Mouse (Mus musculus): ENCODE data around the gene Clec4g. TPM values are rescaled to one million over a fixed set of nuclear protein-coding genes. Genes with fewer than 3 reads are reported as not detected.

The Clec4g gene
- polyA plus RNA-seq, 1 experiment from 2014 or later: 0.88 TPM

GRCm38 (mm10) chr8:3676131-3676992 is 44.1 kb downstream of the Clec4g start, which contains the start of gene Trappc5:
TSS of gene Trappc5 (plus strand) at chr8:3676299.
- peak within 1 kb of the TSS; percentile 85 for H3K4me3 ChIP-seq (ENCODE audit: low read depth, low read length)
- no peaks in the 10 kb centered on the region for H3K9me3 ChIP-seq (ENCODE audit: low read length)
- TF ChIP-seq EP300 (IDR thresholded peaks at IDR 0.05) (no peak), CTCF (IDR thresholded peaks at IDR 0.05) (peak; percentile 98)
- ATAC-seq: peak; percentile 92
- H3K9ac ChIP-seq (replicated peaks; ENCODE audit: low read depth): peak within 1 kb of the TSS; percentile 91
- peak; percentile 98 for DNase-seq (ENCODE audit: low spot score)
- peak within 1 kb of the TSS; percentile 71 for H3K4me2 ChIP-seq (replicated peaks; ENCODE audit: low read depth, low read length)
- H3K4me1 ChIP-seq (ENCODE audit: insufficient read depth, low read depth, low read length): peaks cover 5% of the 10 kb centered on the region; the same call in 1 of the 2 replicates
- H3K27ac ChIP-seq (ENCODE audit: low read length): peak within 1 kb of the TSS; percentile 90
- under 1% methylated on average over 61 of the region's 61 CpGs for WGBS
- H3K27me3 ChIP-seq (replicated peaks; ENCODE audit: insufficient read depth, low read length): no peaks in the 10 kb centered on the region
- 0 out of 2 replicates have a peak, but pooled peaks cover 3% of the 10 kb centered on the region for H3K36me3 ChIP-seq (ENCODE audit: insufficient read depth, low read length)

DNA sequence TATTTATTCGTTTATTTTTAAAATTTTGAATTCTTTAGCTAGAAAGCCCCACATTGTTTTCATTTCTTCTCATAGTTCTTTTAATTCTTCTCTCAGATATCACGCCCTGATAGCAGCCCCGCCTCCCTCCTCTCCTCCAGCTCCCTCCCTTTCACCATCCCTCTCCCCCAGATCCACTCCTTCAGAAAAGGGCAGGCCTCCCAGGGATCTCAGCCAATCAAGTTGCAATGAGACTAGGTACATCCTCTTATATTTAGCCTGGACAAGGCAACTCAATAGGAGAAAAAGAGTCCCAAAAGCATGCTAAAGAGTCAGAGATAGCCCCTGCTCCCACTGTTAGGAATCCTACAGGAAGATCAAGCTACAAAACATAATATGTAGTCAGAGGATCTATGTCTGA is 45.8 kb downstream of the Clec4g start:
- Histone ChIP-seq H3K4me3 (ENCODE audit: low read depth, low read length) (no peak overlapping the region), H3K27ac (ENCODE audit: low read length) (no peak overlapping the region), H3K36me3 (ENCODE audit: insufficient read depth, low read length) (0 out of 2 replicates have a peak, but pooled peaks cover 3% of the 10 kb centered on the region), H3K4me2 (replicated peaks; ENCODE audit: low read depth, low read length) (no peak overlapping the region), H3K9ac (replicated peaks; ENCODE audit: low read depth) (no peak overlapping the region), H3K4me1 (ENCODE audit: insufficient read depth, low read depth, low read length) (peaks cover 5% of the 10 kb centered on the region; the same call in 1 of the 2 replicates), H3K9me3 (ENCODE audit: low read length) (no peaks in the 10 kb centered on the region), H3K27me3 (replicated peaks; ENCODE audit: insufficient read depth, low read length) (no peaks in the 10 kb centered on the region)
- DNase-seq (ENCODE audit: low spot score) (no peak), ATAC-seq (no peak)
- no peak for TF ChIP-seq EP300 (IDR thresholded peaks at IDR 0.05)
- TF ChIP-seq CTCF (IDR thresholded peaks at IDR 0.05): no peak
- WGBS: 50% methylated on average over 3 of the region's 3 CpGs

GRCm38 (mm10) chr8:3671980-3672491 is 48.4 kb downstream of the Clec4g start, which contains the start of gene Fcor:
TSS of gene Fcor (minus strand) at chr8:3672362.
- ATAC-seq: peak; percentile 84
- peak; percentile 93 for DNase-seq (ENCODE audit: low spot score)
- peak within 1 kb of the TSS; percentile 65 for H3K4me2 ChIP-seq (replicated peaks; ENCODE audit: low read depth, low read length)
- H3K4me1 ChIP-seq (ENCODE audit: insufficient read depth, low read depth, low read length): peaks cover 3% of the 10 kb centered on the region; the same call in 1 of the 2 replicates
- H3K27ac ChIP-seq (ENCODE audit: low read length): no peak within 1 kb of the TSS
- H3K4me3 ChIP-seq (ENCODE audit: low read depth, low read length): peak within 1 kb of the TSS; percentile 49
- no peaks in the 10 kb centered on the region for H3K27me3 ChIP-seq (replicated peaks; ENCODE audit: insufficient read depth, low read length)
- TF ChIP-seq EP300 (IDR thresholded peaks at IDR 0.05): no peak; the same call in 1 of the 2 replicates
- TF ChIP-seq CTCF (IDR thresholded peaks at IDR 0.05): peak; percentile 93
- WGBS: 1% methylated on average over 23 of the region's 23 CpGs
- H3K9ac ChIP-seq (replicated peaks; ENCODE audit: low read depth): peak within 1 kb of the TSS; percentile 43
- H3K9me3 ChIP-seq (ENCODE audit: low read length): no peaks in the 10 kb centered on the region
- no peaks in the 10 kb centered on the region for H3K36me3 ChIP-seq (ENCODE audit: insufficient read depth, low read length)

DNA sequence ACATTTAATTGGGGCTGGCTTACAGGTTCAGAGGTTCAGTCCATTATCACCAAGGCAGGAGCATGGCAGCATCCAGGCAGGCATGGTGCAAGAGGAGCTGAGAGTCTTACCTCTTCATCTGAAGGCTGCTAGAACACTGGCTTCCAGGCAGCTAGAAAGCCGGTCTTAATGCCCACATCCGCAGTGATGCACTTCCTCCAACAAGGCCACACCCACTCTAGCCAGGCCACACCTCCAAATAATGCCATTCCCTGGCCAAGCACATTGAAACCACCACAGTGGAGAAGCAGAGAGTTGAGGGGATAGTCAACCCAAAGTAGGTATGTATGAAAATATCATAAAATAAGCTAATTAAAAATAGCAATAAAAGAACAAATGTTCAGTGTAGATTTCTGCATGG is 50.1 kb downstream of the Clec4g start:
- no peak for ATAC-seq
- Histone ChIP-seq H3K9ac (replicated peaks; ENCODE audit: low read depth) (no peak overlapping the region), H3K36me3 (ENCODE audit: insufficient read depth, low read length) (no peaks in the 10 kb centered on the region), H3K4me1 (ENCODE audit: insufficient read depth, low read depth, low read length) (peaks cover 3% of the 10 kb centered on the region; the same call in 1 of the 2 replicates), H3K27me3 (replicated peaks; ENCODE audit: insufficient read depth, low read length) (no peaks in the 10 kb centered on the region), H3K27ac (ENCODE audit: low read length) (no peak overlapping the region), H3K4me3 (ENCODE audit: low read depth, low read length) (no peak overlapping the region), H3K4me2 (replicated peaks; ENCODE audit: low read depth, low read length) (no peak overlapping the region), H3K9me3 (ENCODE audit: low read length) (no peaks in the 10 kb centered on the region)
- peak; percentile 32 for DNase-seq (ENCODE audit: low spot score)
- no peak for TF ChIP-seq CTCF (IDR thresholded peaks at IDR 0.05)
- TF ChIP-seq EP300 (IDR thresholded peaks at IDR 0.05): no peak
- 68% methylated on average over 2 of the region's 2 CpGs for WGBS

- H3K4me1 ChIP-seq (ENCODE audit: insufficient read depth, low read depth, low read length): no peaks in the 10 kb centered on the region
- no peaks in the 10 kb centered on the region for H3K9me3 ChIP-seq (ENCODE audit: low read length)
- ATAC-seq (no peak), DNase-seq (ENCODE audit: low spot score) (peak; percentile 37)
- H3K36me3 ChIP-seq (ENCODE audit: insufficient read depth, low read length): no peaks in the 10 kb centered on the region
- 68% methylated on average over 6 of the region's 6 CpGs for WGBS
- H3K27ac ChIP-seq (ENCODE audit: low read length): no peak within 1 kb of the TSS
- H3K4me2 ChIP-seq (replicated peaks; ENCODE audit: low read depth, low read length): no peak within 1 kb of the TSS
- no peak within 1 kb of the TSS; the same call in 1 of the 2 replicates for H3K4me3 ChIP-seq (ENCODE audit: low read depth, low read length)
- H3K9ac ChIP-seq (replicated peaks; ENCODE audit: low read depth): no peak within 1 kb of the TSS
- H3K27me3 ChIP-seq (replicated peaks; ENCODE audit: insufficient read depth, low read length): no peaks in the 10 kb centered on the region
- TF ChIP-seq EP300 (IDR thresholded peaks at IDR 0.05) (no peak), CTCF (IDR thresholded peaks at IDR 0.05) (no peak)
Observed at GRCm38 (mm10) chr8:3665507-3665906, 54.9 kb downstream of the Clec4g start, which contains the start of gene Mcemp1. TSS of gene Mcemp1 (plus strand) at chr8:3665754.

DNA sequence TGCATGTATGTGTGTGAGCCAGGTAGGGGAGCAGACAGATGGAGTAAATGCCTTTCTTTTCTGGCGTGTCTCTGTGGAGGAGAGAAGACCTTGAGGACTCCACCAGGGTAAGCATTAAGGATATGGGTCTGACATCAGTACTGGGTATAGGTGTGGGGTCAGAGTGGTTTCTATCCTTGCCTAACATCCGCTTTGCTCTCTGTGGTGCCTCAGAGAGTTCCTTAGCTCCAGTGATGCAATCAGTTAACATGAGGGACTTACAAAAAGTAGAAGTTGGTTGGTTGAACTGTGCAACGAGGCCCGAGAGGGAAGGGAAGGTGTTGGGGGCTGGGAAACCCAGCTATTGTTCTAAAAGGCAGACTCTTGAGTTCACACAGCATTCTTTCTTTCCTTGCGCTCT is 56.0 kb downstream of the Clec4g start:
- DNase-seq (ENCODE audit: low spot score): peak; percentile 56
- H3K36me3 ChIP-seq (ENCODE audit: insufficient read depth, low read length): no peaks in the 10 kb centered on the region
- TF ChIP-seq CTCF (IDR thresholded peaks at IDR 0.05) (no peak), EP300 (IDR thresholded peaks at IDR 0.05) (no peak)
- no peak overlapping the region for H3K27ac ChIP-seq (ENCODE audit: low read length)
- peak; percentile 58 for ATAC-seq
- H3K4me2 ChIP-seq (replicated peaks; ENCODE audit: low read depth, low read length): no peak overlapping the region
- H3K9me3 ChIP-seq (ENCODE audit: low read length): no peaks in the 10 kb centered on the region
- H3K4me3 ChIP-seq (ENCODE audit: low read depth, low read length): no peak overlapping the region
- no peak overlapping the region for H3K9ac ChIP-seq (replicated peaks; ENCODE audit: low read depth)
- WGBS: 56% methylated on average over 5 of the region's 5 CpGs
- H3K4me1 ChIP-seq (ENCODE audit: insufficient read depth, low read depth, low read length): no peaks in the 10 kb centered on the region
- no peaks in the 10 kb centered on the region for H3K27me3 ChIP-seq (replicated peaks; ENCODE audit: insufficient read depth, low read length)

Measured in lung, postnatal 0 days (tissue).